Mouse (Mus musculus) testis, adult 2 months (tissue): ENCODE results near the gene Serpinb6a.

Source experiments
- CTCF ChIP-seq: fragments of 200-500 bp; IDR thresholded peaks from 2 replicates; pipeline ENCODE4 v1.5.1; 2012; ENCODE audit warnings: low read depth, mild to moderate bottlenecking, inconsistent platforms, low read length, moderate library complexity; ENCODE audit not compliant: control insufficient read depth, insufficient read depth, insufficient replicate concordance
- POLR2A ChIP-seq: fragments of 200-500 bp; IDR thresholded peaks from 2 replicates; pipeline ENCODE4 v1.6.1; 2012; ENCODE audit warnings: low read depth, mild to moderate bottlenecking, inconsistent platforms, low read length, moderate library complexity; ENCODE audit not compliant: control insufficient read depth

- TF ChIP-seq CTCF, result 0 out of 2 replicates have a peak, but pooled peaks have one; percentile 11
- TF ChIP-seq POLR2A, result peak; percentile 97
Measured at GRCm38 (mm10) chr13:34037172-34038055, 34.8 kb upstream of the Serpinb6a start, which contains the start of gene Bphl.
